ENCODE assay signal across 8 mouse cellular contexts in the genomic region with DNA sequence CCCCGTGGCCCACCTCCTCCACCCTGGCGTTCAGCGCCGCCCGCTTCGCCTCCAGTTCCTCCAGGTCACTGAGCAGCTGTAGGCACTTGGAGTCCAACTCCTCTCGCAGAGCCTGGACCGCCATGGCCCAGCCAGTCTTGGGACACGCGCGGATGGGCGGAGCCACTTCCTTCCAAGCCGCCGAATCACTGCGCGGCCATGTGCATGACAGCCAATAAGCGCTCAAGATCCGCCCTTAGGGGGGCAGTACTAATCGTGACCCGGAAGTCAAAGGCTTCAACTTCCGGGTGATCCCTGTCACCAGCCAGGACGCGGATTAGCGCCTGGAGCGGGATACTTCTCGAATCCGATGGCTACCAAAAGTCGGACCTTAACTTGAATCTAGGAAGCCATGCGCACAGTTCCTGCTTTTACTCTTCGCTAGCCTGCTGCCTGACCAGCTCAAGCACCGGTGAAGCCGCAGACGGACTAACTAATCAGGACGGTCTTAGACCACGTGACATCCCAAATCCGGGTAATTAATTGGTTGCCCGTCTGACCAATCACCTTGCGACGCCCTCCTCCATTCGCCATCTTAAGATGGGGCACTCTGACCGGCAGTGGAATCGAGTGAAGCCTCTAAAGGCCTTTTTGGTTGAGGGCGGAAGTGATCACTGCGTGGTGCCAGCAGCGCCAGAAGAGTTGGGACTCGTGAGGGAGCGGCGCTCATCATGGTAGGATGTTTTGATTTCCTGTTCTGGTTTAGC. TPM values are rescaled to one million over a fixed set of nuclear protein-coding genes. Genes with fewer than 3 reads are reported as not detected.
DNase-seq lines count a peak whose midpoint lies in the region; ATAC-seq lines count a peak whose summit lies in the region.

A gene (minus strand): TSS at position 458 of the 746 bp plus-strand sequence.
A gene (plus strand): TSS at position 637 of the 746 bp plus-strand sequence.

- no peaks in the 10 kb centered on the region for H3K9me3 ChIP-seq in hindbrain, embryonic 12.5 days (replicated peaks)

- WGBS in hindbrain, embryonic 12.5 days = under 1% methylated on average over 48 of the region's 48 CpGs

- H3K4me1 ChIP-seq in hindbrain, embryonic 12.5 days = peaks cover 18% of the 10 kb centered on the region

- ATAC-seq in hindbrain, embryonic 12.5 days (ENCODE audit: low FRiP score) = peak; percentile 97

- peak within 1 kb of the TSS; percentile 72 for H3K4me2 ChIP-seq in hindbrain, embryonic 12.5 days (replicated peaks)

- peak; percentile 99 for DNase-seq in NIH3T3 (ENCODE audit: low read depth)
- peak; percentile 97 for DNase-seq in cerebellum, postnatal 10 days
- DNase-seq in frontal cortex, postnatal 10 days (ENCODE audit: low spot score in 2 of 2) = peak; percentile 94
- DNase-seq in layer of hippocampus, postnatal 14 days (ENCODE audit: low spot score in 2 of 2) = peak; percentile 96 to 97
- DNase-seq in lung, postnatal 14 days = peak; percentile 95
- peak; percentile 99 for DNase-seq in retina, adult 2 months (ENCODE audit: low read depth, low spot score)
- peak; percentile 90 to 94 for DNase-seq in thymus, postnatal 36 days

- peaks cover 29% of the 10 kb centered on the region for H3K36me3 ChIP-seq in hindbrain, embryonic 12.5 days

- peak within 1 kb of the TSS; percentile 70 for H3K27ac ChIP-seq in hindbrain, embryonic 12.5 days

- peak within 1 kb of the TSS; percentile 69 for H3K4me3 ChIP-seq in hindbrain, embryonic 12.5 days

- H3K27me3 ChIP-seq in hindbrain, embryonic 12.5 days = no peaks in the 10 kb centered on the region

- H3K9ac ChIP-seq in hindbrain, embryonic 12.5 days = peak within 1 kb of the TSS; percentile 58

RNA-seq across cellular contexts. Expression of the first gene that starts in this region (rescaled TPM):
- polyA plus RNA-seq in hindbrain, embryonic 12.5 days (2016; fragmentation: Nextera tagmentation; extraction: Ambion mirVana) = 61.4 and 62.9 TPM in 2 replicates
- 10 to 100 TPM; 19.7 to 19.9 TPM for total RNA-seq in layer of hippocampus, postnatal 14 days (2021)

RNA-seq across cellular contexts. Expression of the second gene that starts in this region (rescaled TPM):
- 69.7 and 70.1 TPM in 2 replicates for polyA plus RNA-seq in hindbrain, embryonic 12.5 days (2016; fragmentation: Nextera tagmentation; extraction: Ambion mirVana)
- 10 to 100 TPM; 25.0 to 28.5 TPM for total RNA-seq in layer of hippocampus, postnatal 14 days (2021)

Comparison
In these comparisons a context has a peak if more than half of its experiments do, and no peak if none do; other contexts are left out.
1. Peak in every context shown above with its lines: DNase-seq, ATAC-seq, H3K4me3 ChIP-seq and H3K27ac ChIP-seq.